Mouse (Mus musculus): ENCODE results near the gene Ap1g2.

Ap1g2 gene

DNA sequence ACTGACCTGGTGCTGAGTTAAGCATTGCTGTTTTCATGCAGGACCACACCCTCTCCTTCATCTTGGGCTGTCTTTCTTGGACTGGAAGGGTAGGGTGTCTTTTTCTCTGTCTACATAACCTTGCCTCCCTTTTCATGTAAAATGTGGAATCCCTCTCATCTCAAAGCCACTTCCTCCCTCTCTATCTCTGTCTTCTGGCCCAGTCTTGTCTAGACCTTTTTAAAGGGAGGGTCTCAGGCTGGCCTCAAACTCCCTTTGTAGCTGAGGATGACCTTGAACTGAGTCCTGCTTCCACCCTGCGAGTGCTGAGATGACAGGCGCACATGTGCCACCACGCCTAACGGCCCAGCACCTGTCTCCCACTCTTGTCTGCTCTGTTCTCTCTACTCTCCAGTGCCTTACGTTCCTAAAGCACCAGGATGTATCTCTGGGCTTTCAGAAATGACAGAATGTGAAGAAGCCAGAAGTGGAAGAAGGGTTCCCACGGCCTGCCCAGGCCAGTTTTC is 20.3 kb downstream of the Ap1g2 start:
- no peak for DNase-seq (ENCODE audit: low spot score)

- DNase-seq (ENCODE audit: low spot score): no peak
Observed at GRCm38 (mm10) chr14:55085324-55086008, 20.9 kb downstream of the Ap1g2 start.

- DNase-seq (ENCODE audit: low spot score): no peak
Observed at GRCm38 (mm10) chr14:55083481-55083880, 22.9 kb downstream of the Ap1g2 start.

DNA sequence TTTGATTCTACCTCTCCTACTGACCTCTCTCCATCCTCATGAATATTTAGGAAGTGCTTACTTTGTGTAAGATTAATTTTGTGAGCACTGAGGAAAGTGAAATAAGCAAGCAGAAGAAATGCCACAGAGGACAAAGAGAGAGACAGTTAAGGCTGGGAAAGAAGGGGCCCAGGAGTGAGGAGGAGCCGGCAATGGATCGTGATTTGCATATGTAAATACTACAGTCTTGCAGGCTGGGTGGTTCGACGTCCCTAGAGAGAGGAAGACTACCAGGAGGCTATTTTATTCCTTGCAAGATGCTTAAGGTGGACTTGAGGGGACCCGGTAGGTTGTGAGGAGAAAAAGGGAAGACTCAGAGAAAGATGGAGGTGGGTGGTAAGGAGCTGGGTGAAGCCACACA is 25.3 kb downstream of the Ap1g2 start:
- no peak for DNase-seq (ENCODE audit: low spot score)

DNA sequence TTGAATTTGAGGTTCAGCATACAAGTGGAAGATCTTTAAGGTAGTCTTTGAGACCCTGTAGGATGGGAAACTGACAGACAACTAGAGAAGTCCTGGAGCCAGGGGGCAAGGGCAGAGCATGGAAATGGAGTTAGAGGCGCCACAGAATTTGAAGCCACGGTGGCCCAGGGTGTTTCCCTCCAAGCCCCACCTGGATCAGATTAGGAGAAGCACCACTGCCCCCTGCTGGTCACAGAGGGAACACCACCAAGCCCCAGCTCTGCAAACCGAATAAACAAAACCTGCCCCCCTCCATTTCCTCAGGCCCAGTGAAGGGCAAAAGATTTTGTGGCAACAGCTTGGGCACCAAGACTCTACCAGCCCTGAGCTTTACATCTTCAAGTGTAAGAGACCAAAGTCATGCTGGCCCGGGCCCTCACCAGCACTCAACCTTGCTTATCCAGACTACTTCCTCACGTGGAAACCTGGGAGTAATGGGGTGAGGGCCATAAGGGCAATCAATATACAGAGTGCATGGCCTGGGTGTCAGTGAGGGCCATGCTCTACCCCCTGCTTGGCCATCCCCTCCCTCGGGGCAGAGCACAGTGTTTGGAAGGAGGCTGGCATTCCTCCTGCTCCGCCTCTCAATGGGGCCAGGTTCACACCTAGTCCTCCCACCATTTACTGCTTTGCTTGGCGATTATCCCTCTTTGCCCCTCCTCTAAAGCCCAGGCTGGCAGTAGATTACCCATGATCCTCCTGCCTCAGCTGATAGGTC is 27.0 kb downstream of the Ap1g2 start:
- DNase-seq (ENCODE audit: low spot score): peak; percentile 35

- DNase-seq (ENCODE audit: low spot score): no peak
Observed at GRCm38 (mm10) chr14:55078366-55078989, 27.9 kb downstream of the Ap1g2 start.

GRCm38 (mm10) chr14:55077481-55078365 is 28.7 kb downstream of the Ap1g2 start:
- no peak for DNase-seq (ENCODE audit: low spot score)

GRCm38 (mm10) chr14:55076956-55077355 is 29.4 kb downstream of the Ap1g2 start:
- no peak for DNase-seq (ENCODE audit: low spot score)

- no peak for DNase-seq (ENCODE audit: low spot score)
Observed at GRCm38 (mm10) chr14:55076224-55076623, 30.2 kb downstream of the Ap1g2 start.

DNA sequence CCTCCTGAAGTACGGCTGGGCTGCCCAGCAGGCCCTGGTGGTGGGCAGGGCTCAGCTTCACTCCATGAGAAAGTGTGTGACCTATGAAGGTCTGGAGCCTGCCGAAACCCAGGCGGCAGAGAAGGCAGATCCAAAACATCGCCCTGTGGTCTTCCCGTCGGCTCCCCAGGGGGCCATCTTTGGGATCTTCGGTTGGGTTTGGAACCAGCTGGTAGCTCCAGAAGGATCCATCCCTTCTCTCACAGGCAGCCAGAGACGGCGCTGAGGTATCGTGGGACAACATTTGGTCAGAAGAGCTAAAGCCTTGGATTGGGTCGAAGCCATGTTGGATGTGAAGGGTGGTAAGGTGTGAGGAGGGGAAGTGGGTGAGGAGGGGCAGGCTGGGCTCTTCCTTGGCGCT is 32.0 kb downstream of the Ap1g2 start:
- DNase-seq (ENCODE audit: low spot score): no peak

DNA sequence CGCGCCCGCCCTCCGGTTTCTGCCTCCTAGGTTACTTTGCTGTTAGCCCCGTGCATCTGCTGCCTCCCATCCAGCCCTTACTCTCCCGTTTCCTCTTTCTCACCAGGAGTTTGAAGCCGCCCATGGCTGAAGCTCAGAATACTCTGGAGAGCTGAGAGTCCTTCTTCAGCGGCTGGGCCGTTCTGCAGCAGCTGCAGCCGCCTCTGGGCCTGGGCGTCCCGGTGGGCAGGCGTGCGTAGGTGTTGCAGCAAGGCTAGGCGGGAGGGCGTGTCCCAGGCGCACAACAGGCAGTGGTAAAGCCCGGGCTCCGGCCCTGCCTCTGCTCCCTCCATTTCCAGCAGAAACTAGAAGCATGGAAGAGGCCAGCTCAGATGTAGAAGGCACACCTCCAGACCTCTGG is 34.6 kb downstream of the Ap1g2 start:
- no peak for DNase-seq (ENCODE audit: low spot score)

GRCm38 (mm10) chr14:55066042-55066441 is 40.4 kb downstream of the Ap1g2 start:
- no peak for DNase-seq (ENCODE audit: low spot score)

DNA sequence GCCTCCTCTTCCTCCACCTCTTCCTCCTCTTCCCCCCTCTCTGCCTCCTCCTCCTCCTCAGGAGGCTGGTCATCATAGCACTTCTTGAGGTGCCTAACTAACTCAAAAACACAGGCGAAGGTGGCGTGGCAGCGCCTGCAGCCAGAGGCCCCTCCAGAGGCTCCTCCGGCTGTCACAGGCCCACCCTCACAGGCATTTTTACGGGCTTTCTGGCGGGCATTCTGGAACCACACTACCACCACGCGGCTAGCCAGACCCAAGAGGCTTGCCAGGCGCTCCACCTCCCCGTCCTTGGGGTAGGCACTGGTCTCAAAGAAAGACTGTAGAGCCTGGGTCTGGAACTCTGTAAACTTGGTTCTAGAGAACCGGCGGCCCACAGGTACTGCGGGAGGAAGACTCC is 41.0 kb downstream of the Ap1g2 start:
- DNase-seq (ENCODE audit: low spot score): no peak

GRCm38 (mm10) chr14:55064481-55065370 is 41.7 kb downstream of the Ap1g2 start:
- DNase-seq (ENCODE audit: low spot score): no peak

GRCm38 (mm10) chr14:55063581-55064381 is 42.6 kb downstream of the Ap1g2 start:
- DNase-seq (ENCODE audit: low spot score): no peak

DNA sequence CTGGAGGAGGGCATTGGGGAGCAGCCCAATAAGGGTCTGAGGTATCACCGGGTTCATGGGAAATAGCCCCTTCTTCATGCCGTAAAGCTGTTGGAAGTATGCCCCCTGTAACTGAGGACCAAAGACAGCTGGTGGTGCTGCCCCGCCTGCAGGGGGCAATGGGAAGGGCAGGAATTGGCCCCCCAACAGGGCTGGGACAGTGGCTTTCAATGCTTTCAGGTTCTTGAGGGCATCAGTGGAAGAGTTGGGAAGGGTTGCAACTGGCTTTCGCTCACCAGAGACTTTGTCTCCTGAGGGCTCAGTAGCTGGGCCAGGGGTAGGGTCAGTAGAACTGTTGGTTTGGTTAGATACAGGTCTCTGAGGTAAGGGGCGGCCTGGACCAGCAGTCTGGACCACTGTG is 43.3 kb downstream of the Ap1g2 start:
- DNase-seq (ENCODE audit: low spot score): no peak

DNA sequence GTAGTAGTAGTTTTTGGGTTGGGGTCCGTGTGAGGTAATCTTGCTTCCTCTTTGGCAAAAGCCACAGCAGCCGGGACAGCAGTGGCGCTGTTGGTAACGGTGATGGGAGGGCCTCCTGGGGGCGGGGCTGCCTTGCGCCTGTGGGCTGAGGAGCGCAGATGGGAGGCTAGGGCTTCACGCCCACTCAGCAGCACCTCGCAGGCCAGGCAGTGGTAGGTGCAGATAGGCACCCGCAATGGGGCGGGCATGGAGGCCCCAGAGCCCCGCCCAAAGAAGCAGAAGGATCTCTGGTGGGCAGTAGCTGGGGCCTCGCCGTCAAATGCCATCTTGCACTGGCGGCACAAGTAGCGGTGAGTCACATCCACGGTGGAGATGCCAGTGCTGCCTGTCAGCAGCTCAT is 43.8 kb downstream of the Ap1g2 start:
- DNase-seq (ENCODE audit: low spot score): no peak

DNA sequence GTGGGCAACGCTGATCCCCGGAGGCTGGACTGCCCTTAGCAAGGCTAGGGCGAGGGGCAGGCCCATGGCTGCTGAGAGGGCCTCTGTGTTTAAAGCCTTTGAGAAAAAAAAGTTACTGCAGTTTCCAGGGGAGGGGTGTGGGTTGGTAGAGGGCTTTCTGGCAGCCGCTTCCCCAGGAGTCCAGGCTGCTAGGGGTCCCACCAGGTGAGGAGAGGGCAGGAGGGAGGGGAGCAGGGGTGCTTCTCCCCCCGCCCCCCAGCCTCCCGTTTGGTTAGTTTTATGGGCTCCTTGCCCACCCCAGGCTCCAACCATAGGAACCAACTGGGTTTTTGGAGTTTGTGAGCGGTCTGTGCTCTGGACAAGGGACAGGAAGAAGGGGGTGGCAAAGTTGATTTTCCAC is 44.5 kb downstream of the Ap1g2 start:
- no peak for DNase-seq (ENCODE audit: low spot score)

DNA sequence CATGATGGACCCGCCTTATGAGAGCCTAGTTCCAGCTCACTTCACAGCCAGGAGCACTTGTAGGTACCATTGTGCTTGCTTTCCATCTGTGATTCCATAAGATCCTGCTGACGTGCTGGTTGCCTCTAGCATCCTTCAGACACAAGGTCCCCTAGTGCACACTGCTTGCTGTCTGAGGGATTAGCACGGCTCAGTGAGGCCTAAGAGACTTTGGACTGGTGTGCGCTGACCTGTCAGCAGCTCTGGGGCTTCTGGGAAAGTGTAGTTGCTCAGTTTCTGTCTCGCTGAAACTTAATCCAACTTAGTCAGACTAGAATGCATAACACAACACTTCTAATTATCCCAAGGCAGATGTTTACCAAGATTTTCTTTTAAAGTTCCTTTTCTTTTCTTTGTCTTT is 46.5 kb downstream of the Ap1g2 start:
- DNase-seq (ENCODE audit: low spot score): no peak

DNA sequence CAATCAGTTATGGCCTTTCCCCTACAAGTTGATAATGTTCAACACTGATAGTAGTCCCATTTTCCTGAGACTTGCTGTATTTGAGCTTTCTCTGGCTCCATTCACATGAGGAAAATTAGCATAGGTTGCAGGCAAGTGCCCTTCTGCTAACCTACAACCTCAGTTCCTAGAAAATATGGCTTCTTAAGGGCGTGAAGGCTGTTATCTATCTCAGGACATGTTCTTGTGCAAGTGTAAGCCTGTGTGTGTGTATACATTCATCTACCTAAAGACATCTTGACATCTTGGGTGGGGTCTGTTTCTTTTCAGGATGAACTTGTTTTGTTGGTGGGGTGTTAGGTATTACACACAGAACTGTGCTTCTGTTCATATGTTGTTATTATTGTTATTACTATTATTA is 47.4 kb downstream of the Ap1g2 start:
- DNase-seq (ENCODE audit: low spot score): no peak
